Mouse (Mus musculus): ENCODE measurements around the gene Ermp1.

Gene Ermp1

GRCm38 (mm10) chr19:29661974-29662580, 13.9 kb upstream of the Ermp1 start:
- DNase-seq (ENCODE audit: low spot score in 2 of 2): no peak

- no peak for DNase-seq (ENCODE audit: low spot score in 2 of 2)
Observed at GRCm38 (mm10) chr19:29660835-29661764, 12.9 kb upstream of the Ermp1 start.

GRCm38 (mm10) chr19:29659705-29660104, 11.5 kb upstream of the Ermp1 start:
- no peak for DNase-seq (ENCODE audit: low spot score in 2 of 2)

GRCm38 (mm10) chr19:29658836-29659235, 10.6 kb upstream of the Ermp1 start:
- DNase-seq (ENCODE audit: low spot score in 2 of 2): no peak

- DNase-seq (ENCODE audit: low spot score in 2 of 2): no peak
Observed at GRCm38 (mm10) chr19:29657558-29657957, 9.3 kb upstream of the Ermp1 start.

GRCm38 (mm10) chr19:29657033-29657432, 8.8 kb upstream of the Ermp1 start:
- DNase-seq (ENCODE audit: low spot score in 2 of 2): no peak

- DNase-seq (ENCODE audit: low spot score in 2 of 2): no peak
Observed at GRCm38 (mm10) chr19:29656620-29657019, 8.4 kb upstream of the Ermp1 start.

GRCm38 (mm10) chr19:29656029-29656428, 7.8 kb upstream of the Ermp1 start:
- no peak for DNase-seq (ENCODE audit: low spot score in 2 of 2)

GRCm38 (mm10) chr19:29655148-29655547, 6.9 kb upstream of the Ermp1 start:
- no peak for DNase-seq (ENCODE audit: low spot score in 2 of 2)

GRCm38 (mm10) chr19:29653768-29654265, 5.6 kb upstream of the Ermp1 start:
- no peak for DNase-seq (ENCODE audit: low spot score in 2 of 2)

- no peak for DNase-seq (ENCODE audit: low spot score in 2 of 2)
Observed at GRCm38 (mm10) chr19:29649683-29650082, 1.5 kb upstream of the Ermp1 start.

- no peak for DNase-seq (ENCODE audit: low spot score in 2 of 2)
Observed at GRCm38 (mm10) chr19:29648550-29648914, 317 bp upstream of the Ermp1 start.

- no peak for DNase-seq (ENCODE audit: low spot score in 2 of 2)
Observed at GRCm38 (mm10) chr19:29644747-29645146, 3.5 kb downstream of the Ermp1 start.

GRCm38 (mm10) chr19:29643194-29643922, 4.9 kb downstream of the Ermp1 start:
- DNase-seq (ENCODE audit: low spot score in 2 of 2): no peak

GRCm38 (mm10) chr19:29642211-29642610, 6.0 kb downstream of the Ermp1 start:
- DNase-seq (ENCODE audit: low spot score in 2 of 2): no peak

- no peak for DNase-seq (ENCODE audit: low spot score in 2 of 2)
Observed at GRCm38 (mm10) chr19:29641510-29641909, 6.7 kb downstream of the Ermp1 start.

GRCm38 (mm10) chr19:29641055-29641454, 7.2 kb downstream of the Ermp1 start:
- no peak for DNase-seq (ENCODE audit: low spot score in 2 of 2)

GRCm38 (mm10) chr19:29612102-29612501, 36.1 kb downstream of the Ermp1 start:
- DNase-seq (ENCODE audit: low spot score in 2 of 2): no peak

GRCm38 (mm10) chr19:29610907-29611306, 37.3 kb downstream of the Ermp1 start:
- DNase-seq (ENCODE audit: low spot score in 2 of 2): no peak

GRCm38 (mm10) chr19:29608212-29608611, 40.0 kb downstream of the Ermp1 start:
- DNase-seq (ENCODE audit: low spot score in 2 of 2): no peak

GRCm38 (mm10) chr19:29607521-29607920, 40.7 kb downstream of the Ermp1 start:
- DNase-seq (ENCODE audit: low spot score in 2 of 2): no peak

- DNase-seq (ENCODE audit: low spot score in 2 of 2): no peak
Observed at GRCm38 (mm10) chr19:29604653-29605052, 43.6 kb downstream of the Ermp1 start.
